Mouse (Mus musculus) hindbrain, embryonic 14.5 days (tissue): Measurements from ENCODE around the gene Pcsk6. TPM values are rescaled to one million over a fixed set of nuclear protein-coding genes. Genes with fewer than 3 reads are reported as not detected.

Experiments
- ATAC-seq: fragments of 200-750 bp; cut with Nextera tagmentation; 2 replicates; pipeline ENCODE4 v1.8.0; 2017; ENCODE audit warnings: moderate number of reproducible peaks, mild to moderate bottlenecking, moderate TSS enrichment, moderate library complexity; ENCODE audit not compliant: low FRiP score
- DNase-seq: peaks from one replicate; pipeline ENCODE4 v3.0.0-alpha.2; 2015; ENCODE audit warnings: low spot score
- H3K27ac ChIP-seq: fragments of 300-500 bp; sonication (generic); 2 replicates; pipeline ENCODE4 v1.5.1; 2014; ENCODE audit warnings: mild to moderate bottlenecking, moderate library complexity
- H3K27me3 ChIP-seq: fragments of 300-500 bp; sonication (generic); 2 replicates; pipeline ENCODE4 v1.6.1; 2014; ENCODE audit warnings: mild to moderate bottlenecking, low read length, mixed read lengths; ENCODE audit not compliant: control insufficient read depth, insufficient read depth
- H3K36me3 ChIP-seq: fragments of 300-500 bp; sonication (generic); replicated peaks from 2 replicates; pipeline ENCODE4 v1.6.1; 2014; ENCODE audit not compliant: control insufficient read depth, insufficient read depth
- H3K4me1 ChIP-seq: fragments of 300-500 bp; sonication (generic); replicated peaks from 2 replicates; pipeline ENCODE4 v1.6.1; 2014; ENCODE audit warnings: antibody characterized with exemption, low read length, mixed read lengths; ENCODE audit not compliant: control insufficient read depth, insufficient read depth
- H3K4me2 ChIP-seq: fragments of 300-500 bp; sonication (generic); replicated peaks from 2 replicates; pipeline ENCODE4 v1.6.1; 2014; ENCODE audit warnings: mild to moderate bottlenecking, moderate library complexity
- H3K4me3 ChIP-seq: fragments of 300-500 bp; sonication (generic); replicated peaks from 2 replicates; pipeline ENCODE4 v1.5.1; 2014; ENCODE audit warnings: mild to moderate bottlenecking, low read length
- H3K9ac ChIP-seq: fragments of 300-500 bp; sonication (generic); 2 replicates; pipeline ENCODE4 v1.6.1; 2014
- H3K9me3 ChIP-seq: fragments of 300-500 bp; sonication (generic); 2 replicates; pipeline ENCODE4 v1.6.1; 2016; ENCODE audit warnings: low read length; ENCODE audit not compliant: control insufficient read depth
- WGBS: fragments of 180-500 bp; shearing (Covaris S2); extraction: QIAGEN DNeasy Blood & Tissue Kit; methylation state at CpG from one replicate; pipeline ENCODE4 v1.1.7; 2014; 5-methylcytosine and 5-hydroxymethylcytosine counted together
- polyA plus RNA-seq: library from polyadenylated mRNA; unstranded; fragments of >200 nt; fragmentation: Nextera tagmentation; extraction: Ambion mirVana; gene quantifications from 2 replicates; pipeline ENCODE4 v1.2.1, GENCODE M21; 2014

Gene Pcsk6
- polyA plus RNA-seq, 1 experiment from 2014 or later, result 1.9 TPM

GRCm38 (mm10) chr7:65878234-65878633 lies 16.7 kb downstream of the Pcsk6 start:
- Histone ChIP-seq H3K9ac (no peak overlapping the region), H3K4me2 (no peak overlapping the region), H3K4me3 (no peak overlapping the region), H3K4me1 (no peaks in the 10 kb centered on the region), H3K27me3 (no peaks in the 10 kb centered on the region), H3K36me3 (no peaks in the 10 kb centered on the region), H3K9me3 (no peaks in the 10 kb centered on the region), H3K27ac (no peak overlapping the region)
- ATAC-seq, result no peak
- DNase-seq, result no peak
- WGBS, result 78% methylated on average over 4 of the region's 4 CpGs

- no peak for ATAC-seq
Measured at GRCm38 (mm10) chr7:65879330-65879729, 17.8 kb downstream of the Pcsk6 start.

GRCm38 (mm10) chr7:65880666-65881289 lies 19.2 kb downstream of the Pcsk6 start:
- no peaks in the 10 kb centered on the region for H3K9me3 ChIP-seq
- H3K9ac ChIP-seq, result no peak overlapping the region
- no peaks in the 10 kb centered on the region for H3K36me3 ChIP-seq
- ATAC-seq (no peak), DNase-seq (no peak)
- H3K27ac ChIP-seq, result no peak overlapping the region
- no peak overlapping the region for H3K4me2 ChIP-seq
- no peaks in the 10 kb centered on the region for H3K4me1 ChIP-seq
- 83% methylated on average over 5 of the region's 5 CpGs for WGBS
- H3K27me3 ChIP-seq, result no peaks in the 10 kb centered on the region
- no peak overlapping the region for H3K4me3 ChIP-seq

More at GRCm38 (mm10) chr7:65879330-65879729, 17.8 kb downstream of the Pcsk6 start:
- no peak overlapping the region for H3K9ac ChIP-seq
- no peaks in the 10 kb centered on the region for H3K9me3 ChIP-seq
- no peak overlapping the region for H3K27ac ChIP-seq
- no peak for DNase-seq
- H3K4me1 ChIP-seq, result no peaks in the 10 kb centered on the region
- H3K4me2 ChIP-seq, result no peak overlapping the region
- H3K27me3 ChIP-seq, result no peaks in the 10 kb centered on the region
- 53% methylated on average over 9 of the region's 9 CpGs for WGBS
- no peaks in the 10 kb centered on the region for H3K36me3 ChIP-seq
- no peak overlapping the region for H3K4me3 ChIP-seq

GRCm38 (mm10) chr7:65881290-65881688 lies 19.8 kb downstream of the Pcsk6 start:
- H3K4me2 ChIP-seq, result no peak overlapping the region
- WGBS, result 37% methylated on average over 12 of the region's 12 CpGs
- no peaks in the 10 kb centered on the region for H3K9me3 ChIP-seq
- H3K27me3 ChIP-seq, result no peaks in the 10 kb centered on the region
- no peak overlapping the region for H3K27ac ChIP-seq
- no peak for ATAC-seq
- no peak overlapping the region for H3K4me3 ChIP-seq
- no peak overlapping the region for H3K9ac ChIP-seq
- H3K4me1 ChIP-seq, result no peaks in the 10 kb centered on the region
- no peaks in the 10 kb centered on the region for H3K36me3 ChIP-seq
- DNase-seq, result no peak

GRCm38 (mm10) chr7:65884928-65885327 lies 23.4 kb downstream of the Pcsk6 start:
- H3K4me2 ChIP-seq, result no peak overlapping the region
- no peak for ATAC-seq
- H3K27me3 ChIP-seq, result no peaks in the 10 kb centered on the region
- no peak for DNase-seq
- 93% methylated on average over 4 of the region's 4 CpGs for WGBS
- H3K9ac ChIP-seq, result no peak overlapping the region
- no peaks in the 10 kb centered on the region for H3K9me3 ChIP-seq
- no peaks in the 10 kb centered on the region for H3K4me1 ChIP-seq
- H3K36me3 ChIP-seq, result no peaks in the 10 kb centered on the region
- H3K4me3 ChIP-seq, result no peak overlapping the region
- no peak overlapping the region for H3K27ac ChIP-seq

- H3K9me3 ChIP-seq, result no peaks in the 10 kb centered on the region
- 95% methylated on average over 6 of the region's 6 CpGs for WGBS
- no peaks in the 10 kb centered on the region for H3K36me3 ChIP-seq
- no peaks in the 10 kb centered on the region for H3K27me3 ChIP-seq
- ATAC-seq (no peak), DNase-seq (no peak)
- no peak overlapping the region for H3K4me3 ChIP-seq
- H3K27ac ChIP-seq, result no peak overlapping the region
- no peak overlapping the region for H3K9ac ChIP-seq
- no peak overlapping the region for H3K4me2 ChIP-seq
- no peaks in the 10 kb centered on the region for H3K4me1 ChIP-seq
Measured at GRCm38 (mm10) chr7:65885819-65886218, 24.3 kb downstream of the Pcsk6 start.

GRCm38 (mm10) chr7:65891831-65892230 lies 30.3 kb downstream of the Pcsk6 start:
- no peak overlapping the region for H3K27ac ChIP-seq
- no peak overlapping the region for H3K4me3 ChIP-seq
- no peaks in the 10 kb centered on the region for H3K36me3 ChIP-seq
- ATAC-seq, result no peak
- H3K4me2 ChIP-seq, result no peak overlapping the region
- H3K9me3 ChIP-seq, result no peaks in the 10 kb centered on the region
- WGBS, result 85% methylated on average over 7 of the region's 7 CpGs
- no peak overlapping the region for H3K9ac ChIP-seq
- no peak for DNase-seq
- no peaks in the 10 kb centered on the region for H3K27me3 ChIP-seq
- no peaks in the 10 kb centered on the region for H3K4me1 ChIP-seq

- no peak overlapping the region for H3K4me2 ChIP-seq
- H3K9me3 ChIP-seq, result no peaks in the 10 kb centered on the region
- H3K36me3 ChIP-seq, result no peaks in the 10 kb centered on the region
- no peak overlapping the region for H3K4me3 ChIP-seq
- H3K27ac ChIP-seq, result no peak overlapping the region
- H3K4me1 ChIP-seq, result no peaks in the 10 kb centered on the region
- no peak for DNase-seq
- WGBS, result 54% methylated on average over 9 of the region's 9 CpGs
- no peaks in the 10 kb centered on the region for H3K27me3 ChIP-seq
- no peak overlapping the region for H3K9ac ChIP-seq
- ATAC-seq, result no peak
Measured at GRCm38 (mm10) chr7:65892264-65892828, 30.8 kb downstream of the Pcsk6 start.

GRCm38 (mm10) chr7:65893546-65893945 lies 32.0 kb downstream of the Pcsk6 start:
- no peaks in the 10 kb centered on the region for H3K9me3 ChIP-seq
- ATAC-seq, result no peak
- H3K36me3 ChIP-seq, result no peaks in the 10 kb centered on the region
- no peak overlapping the region for H3K9ac ChIP-seq
- H3K4me3 ChIP-seq, result no peak overlapping the region
- no peak overlapping the region for H3K27ac ChIP-seq
- 74% methylated on average over 10 of the region's 10 CpGs for WGBS
- no peak overlapping the region for H3K4me2 ChIP-seq
- no peaks in the 10 kb centered on the region for H3K4me1 ChIP-seq
- no peaks in the 10 kb centered on the region for H3K27me3 ChIP-seq
- DNase-seq, result no peak

GRCm38 (mm10) chr7:65895262-65895661 lies 33.7 kb downstream of the Pcsk6 start:
- H3K4me2 ChIP-seq, result no peak overlapping the region
- H3K27me3 ChIP-seq, result no peaks in the 10 kb centered on the region
- no peaks in the 10 kb centered on the region for H3K9me3 ChIP-seq
- no peaks in the 10 kb centered on the region for H3K4me1 ChIP-seq
- 79% methylated on average over 5 of the region's 5 CpGs for WGBS
- H3K4me3 ChIP-seq, result no peak overlapping the region
- no peak overlapping the region for H3K9ac ChIP-seq
- no peaks in the 10 kb centered on the region for H3K36me3 ChIP-seq
- ATAC-seq, result no peak
- no peak for DNase-seq
- no peak overlapping the region for H3K27ac ChIP-seq
